Mouse (Mus musculus) midbrain, postnatal 0 days (tissue): ENCODE data around the gene Ccdc167. TPM values are rescaled to one million over a fixed set of nuclear protein-coding genes. Genes with fewer than 3 reads are reported as not detected.

Experiments
- ATAC-seq: fragments of 200-750 bp; cut with Nextera tagmentation; 2 replicates; pipeline ENCODE4 v1.8.0; 2017; ENCODE audit warnings: moderate number of reproducible peaks, mild to moderate bottlenecking, moderate TSS enrichment, moderate library complexity; ENCODE audit not compliant: low FRiP score
- DNase-seq: peaks from one replicate; pipeline ENCODE4 v3.0.0-alpha.2; 2015; ENCODE audit warnings: low spot score
- H3K27ac ChIP-seq: fragments of 300-500 bp; sonication (generic); 2 replicates; pipeline ENCODE4 v1.5.1; 2014; ENCODE audit warnings: low read depth, mild to moderate bottlenecking, low read length, mixed read lengths
- H3K27me3 ChIP-seq: fragments of 300-500 bp; sonication (generic); 2 replicates; pipeline ENCODE4 v1.6.1; 2014; ENCODE audit warnings: low read length, control low read depth, mixed read lengths; ENCODE audit not compliant: insufficient read depth
- H3K36me3 ChIP-seq: fragments of 300-500 bp; sonication (generic); 2 replicates; pipeline ENCODE4 v1.6.1; 2014; ENCODE audit warnings: low read length, control low read depth, mixed read lengths; ENCODE audit not compliant: insufficient read depth
- H3K4me1 ChIP-seq: fragments of 300-500 bp; sonication (generic); 2 replicates; pipeline ENCODE4 v1.6.1; 2014; ENCODE audit warnings: mild to moderate bottlenecking, control low read depth, antibody characterized with exemption, low read length, mixed read lengths; ENCODE audit not compliant: insufficient read depth
- H3K4me2 ChIP-seq: fragments of 300-500 bp; sonication (generic); 2 replicates; pipeline ENCODE4 v1.6.1; 2014; ENCODE audit warnings: low read depth, mild to moderate bottlenecking, low read length, mixed read lengths; ENCODE audit not compliant: poor library complexity, severe bottlenecking
- H3K4me3 ChIP-seq: fragments of 300-500 bp; sonication (generic); 2 replicates; pipeline ENCODE4 v1.5.1; 2014; ENCODE audit warnings: low read depth, mild to moderate bottlenecking, low read length, moderate library complexity
- H3K9ac ChIP-seq: fragments of 300-500 bp; sonication (generic); replicated peaks from 2 replicates; pipeline ENCODE4 v1.6.1; 2014; ENCODE audit warnings: mild to moderate bottlenecking, low read length, moderate library complexity, mixed read lengths; ENCODE audit not compliant: poor library complexity, severe bottlenecking
- H3K9me3 ChIP-seq: fragments of 300-500 bp; sonication (generic); 2 replicates; pipeline ENCODE4 v1.6.1; 2016; ENCODE audit warnings: low read length, control low read depth
- CTCF ChIP-seq: IDR thresholded peaks from 2 replicates; pipeline ENCODE4 v1.5.1; 2016; ENCODE audit warnings: antibody characterized with exemption, mild to moderate bottlenecking
- WGBS: fragments of 180-500 bp; shearing (Covaris S2); extraction: QIAGEN DNeasy Blood & Tissue Kit; methylation state at CpG from one replicate; pipeline ENCODE4 v1.1.7; 2014; 5-methylcytosine and 5-hydroxymethylcytosine counted together
- polyA plus RNA-seq: library from polyadenylated mRNA; unstranded; fragments of >200 nt; fragmentation: Nextera tagmentation; extraction: Ambion mirVana; gene quantifications from 2 replicates; pipeline ENCODE4 v1.2.1, GENCODE M21; 2015
- total RNA-seq: library from RNA; depleted of rRNA; stranded (reverse); fragments of >200 nt; gene quantifications from 2 replicates; pipeline ENCODE4 v1.2.3, GENCODE M21; 2014

Gene Ccdc167
- total and polyA plus RNA-seq, 2 experiments from 2014 or later: 8.6 to 9.0 TPM

GRCm38 (mm10) chr17:29693571-29693970, 23.3 kb downstream of the Ccdc167 start:
- Histone ChIP-seq H3K9ac (no peak overlapping the region), H3K27ac (no peak overlapping the region), H3K36me3 (peaks cover 58% of the 10 kb centered on the region), H3K9me3 (no peaks in the 10 kb centered on the region), H3K27me3 (no peaks in the 10 kb centered on the region), H3K4me1 (no peaks in the 10 kb centered on the region), H3K4me2 (no peak overlapping the region), H3K4me3 (no peak overlapping the region)
- 80% methylated on average over 2 of the region's 2 CpGs for WGBS
- ATAC-seq: no peak
- DNase-seq: no peak
- TF ChIP-seq CTCF: no peak

GRCm38 (mm10) chr17:29692827-29693226, 24.0 kb downstream of the Ccdc167 start:
- no peaks in the 10 kb centered on the region for H3K9me3 ChIP-seq
- 94% methylated on average over 2 of the region's 2 CpGs for WGBS
- H3K4me1 ChIP-seq: no peaks in the 10 kb centered on the region
- no peak overlapping the region for H3K4me3 ChIP-seq
- DNase-seq (no peak), ATAC-seq (no peak)
- no peak for TF ChIP-seq CTCF
- H3K4me2 ChIP-seq: no peak overlapping the region
- peaks cover 56% of the 10 kb centered on the region for H3K36me3 ChIP-seq
- no peak overlapping the region for H3K27ac ChIP-seq
- H3K9ac ChIP-seq: no peak overlapping the region
- no peaks in the 10 kb centered on the region for H3K27me3 ChIP-seq

GRCm38 (mm10) chr17:29690257-29690656, 26.6 kb downstream of the Ccdc167 start:
- TF ChIP-seq CTCF: no peak

GRCm38 (mm10) chr17:29688610-29689009, 28.2 kb downstream of the Ccdc167 start:
- Histone ChIP-seq H3K9me3 (no peaks in the 10 kb centered on the region), H3K27ac (no peak overlapping the region), H3K4me3 (no peak overlapping the region), H3K27me3 (no peaks in the 10 kb centered on the region), H3K36me3 (peaks cover 59% of the 10 kb centered on the region), H3K9ac (no peak overlapping the region), H3K4me2 (no peak overlapping the region), H3K4me1 (no peaks in the 10 kb centered on the region)
- DNase-seq (no peak), ATAC-seq (no peak)
- no peak for TF ChIP-seq CTCF
- WGBS: 92% methylated on average over 10 of the region's 10 CpGs

More at GRCm38 (mm10) chr17:29690257-29690656, 26.6 kb downstream of the Ccdc167 start:
- Histone ChIP-seq H3K27me3 (no peaks in the 10 kb centered on the region), H3K27ac (no peak overlapping the region), H3K4me2 (no peak overlapping the region), H3K9ac (no peak overlapping the region), H3K36me3 (peaks cover 62% of the 10 kb centered on the region), H3K4me1 (no peaks in the 10 kb centered on the region), H3K9me3 (no peaks in the 10 kb centered on the region), H3K4me3 (no peak overlapping the region)
- WGBS: 91% methylated on average over 6 of the region's 6 CpGs
- DNase-seq (no peak), ATAC-seq (no peak)

- no peaks in the 10 kb centered on the region for H3K27me3 ChIP-seq
- H3K4me2 ChIP-seq: no peak overlapping the region
- no peak overlapping the region for H3K9ac ChIP-seq
- peaks cover 66% of the 10 kb centered on the region for H3K36me3 ChIP-seq
- no peak overlapping the region for H3K4me3 ChIP-seq
- H3K9me3 ChIP-seq: no peaks in the 10 kb centered on the region
- TF ChIP-seq CTCF: no peak
- H3K27ac ChIP-seq: no peak overlapping the region
- H3K4me1 ChIP-seq: no peaks in the 10 kb centered on the region
- no peak for DNase-seq
- 67% methylated on average over 6 of the region's 6 CpGs for WGBS
- no peak for ATAC-seq
Measured at GRCm38 (mm10) chr17:29687373-29687772, 29.5 kb downstream of the Ccdc167 start.

- no peaks in the 10 kb centered on the region for H3K27me3 ChIP-seq
- no peak for ATAC-seq
- no peak overlapping the region for H3K9ac ChIP-seq
- 94% methylated on average over 5 of the region's 5 CpGs for WGBS
- H3K27ac ChIP-seq: no peak overlapping the region
- no peaks in the 10 kb centered on the region for H3K4me1 ChIP-seq
- no peak for TF ChIP-seq CTCF
- H3K4me3 ChIP-seq: no peak overlapping the region
- peaks cover 72% of the 10 kb centered on the region for H3K36me3 ChIP-seq
- H3K9me3 ChIP-seq: no peaks in the 10 kb centered on the region
- H3K4me2 ChIP-seq: no peak overlapping the region
- DNase-seq: no peak
Measured at GRCm38 (mm10) chr17:29686771-29687170, 30.1 kb downstream of the Ccdc167 start.
